Mouse (Mus musculus): Measurements from ENCODE around the gene Syt8. TPM values are rescaled to one million over a fixed set of nuclear protein-coding genes. Genes with fewer than 3 reads are reported as not detected.

Gene Syt8
- polyA plus RNA-seq (2014; fragmentation: Nextera tagmentation; extraction: Ambion mirVana) = not detected in 2 replicates

DNA sequence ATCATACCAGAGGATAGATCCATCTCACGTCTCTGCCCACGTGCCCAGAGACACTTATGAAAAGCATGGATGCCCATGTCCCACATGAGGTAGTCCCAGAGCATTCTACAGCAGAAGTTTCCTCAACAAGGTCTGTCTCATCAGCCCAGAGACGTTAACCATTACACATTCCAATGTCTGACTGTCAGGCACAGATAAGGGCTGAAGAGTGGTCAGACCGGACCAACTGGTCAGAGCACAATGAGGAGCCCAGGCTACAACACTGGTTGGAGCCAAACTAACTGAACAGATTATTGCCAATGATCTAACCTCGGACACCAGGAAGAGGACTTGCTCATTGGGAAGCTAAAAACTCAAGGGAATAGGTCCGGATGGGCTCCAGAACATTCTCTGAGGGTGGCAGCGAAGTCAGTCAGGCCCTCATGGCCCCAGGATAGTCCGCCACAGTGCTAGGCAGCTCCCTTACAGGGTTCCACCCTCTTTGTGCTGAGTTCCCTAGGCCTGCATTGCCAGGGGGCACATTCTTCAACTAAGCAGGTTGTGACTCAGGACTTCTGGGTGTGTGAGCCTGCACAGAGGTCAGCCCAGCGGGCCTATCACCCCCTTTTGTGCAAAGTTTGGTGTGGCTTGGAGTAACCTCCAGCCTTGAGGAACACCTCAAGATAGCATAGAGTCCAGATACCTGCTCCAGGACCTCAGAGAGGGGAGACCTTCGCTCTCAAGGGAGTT is at the start of gene Syt8:
Syt8 (plus strand) TSS at position 714 of the 729 bp plus-strand sequence.
- no peaks in the 10 kb centered on the region for H3K27me3 ChIP-seq (replicated peaks; ENCODE audit: control insufficient read depth, insufficient read depth, low read length)
- H3K36me3 ChIP-seq (ENCODE audit: control insufficient read depth, insufficient read depth, low read length) = no peaks in the 10 kb centered on the region
- no peaks in the 10 kb centered on the region for H3K9me3 ChIP-seq (replicated peaks; ENCODE audit: control insufficient read depth, low read length)
- 89% methylated on average over 10 of the region's 10 CpGs for WGBS
- no peak within 1 kb of the TSS for H3K27ac ChIP-seq (ENCODE audit: low read depth, low read length)
- ATAC-seq (no peak), DNase-seq (ENCODE audit: low spot score) (no peak)
- no peak within 1 kb of the TSS for H3K4me2 ChIP-seq (ENCODE audit: low read length)
- H3K9ac ChIP-seq (ENCODE audit: low read length) = no peak within 1 kb of the TSS
- no peak within 1 kb of the TSS for H3K4me3 ChIP-seq (ENCODE audit: low read depth, low read length)
- peaks cover 10% of the 10 kb centered on the region for H3K4me1 ChIP-seq (ENCODE audit: control insufficient read depth, insufficient read depth, low read length)

DNA sequence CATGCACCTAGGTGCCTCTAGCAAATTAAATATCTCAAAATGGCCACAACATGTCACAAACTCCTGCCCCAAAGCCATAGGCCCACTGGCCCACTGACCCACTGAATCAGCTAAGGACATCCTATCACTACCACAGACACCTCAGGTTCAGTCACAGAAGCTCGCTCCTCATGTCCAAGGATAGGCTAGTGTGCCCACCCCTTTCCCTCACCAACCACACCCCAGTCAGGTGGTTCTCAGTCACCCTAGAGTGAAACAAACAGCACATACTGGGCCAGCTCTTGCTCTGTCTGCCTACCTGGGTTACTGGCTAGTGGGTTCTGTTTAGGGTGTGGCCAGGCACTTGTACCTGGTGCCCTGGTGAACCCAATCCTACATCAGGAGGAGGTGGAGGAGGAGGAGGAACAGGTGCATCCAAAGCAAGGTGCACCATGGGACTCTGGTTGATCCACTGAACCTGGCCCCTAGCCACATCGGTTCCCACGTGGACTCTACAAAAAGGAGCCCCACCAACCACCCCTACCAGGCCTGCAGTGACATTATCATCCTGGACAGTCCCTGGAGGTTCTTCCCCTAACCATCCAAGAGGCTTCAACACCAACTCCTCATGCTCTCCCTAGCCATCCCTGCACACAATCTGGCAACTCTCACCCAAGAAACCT is 48.8 kb upstream of the Syt8 start:
- 92% methylated on average over 3 of the region's 3 CpGs for WGBS
- no peak for ATAC-seq
- DNase-seq (ENCODE audit: low spot score) = no peak
- Histone ChIP-seq H3K9me3 (replicated peaks; ENCODE audit: control insufficient read depth, low read length) (no peaks in the 10 kb centered on the region), H3K27me3 (replicated peaks; ENCODE audit: control insufficient read depth, insufficient read depth, low read length) (no peaks in the 10 kb centered on the region), H3K4me2 (ENCODE audit: low read length) (peak overlapping the region; percentile 83), H3K9ac (ENCODE audit: low read length) (peak overlapping the region; percentile 90; the same call in 1 of the 2 replicates), H3K4me1 (ENCODE audit: control insufficient read depth, insufficient read depth, low read length) (peaks cover 13% of the 10 kb centered on the region), H3K4me3 (ENCODE audit: low read depth, low read length) (no peak overlapping the region), H3K36me3 (ENCODE audit: control insufficient read depth, insufficient read depth, low read length) (peaks cover 45% of the 10 kb centered on the region), H3K27ac (ENCODE audit: low read depth, low read length) (no peak overlapping the region)

DNA sequence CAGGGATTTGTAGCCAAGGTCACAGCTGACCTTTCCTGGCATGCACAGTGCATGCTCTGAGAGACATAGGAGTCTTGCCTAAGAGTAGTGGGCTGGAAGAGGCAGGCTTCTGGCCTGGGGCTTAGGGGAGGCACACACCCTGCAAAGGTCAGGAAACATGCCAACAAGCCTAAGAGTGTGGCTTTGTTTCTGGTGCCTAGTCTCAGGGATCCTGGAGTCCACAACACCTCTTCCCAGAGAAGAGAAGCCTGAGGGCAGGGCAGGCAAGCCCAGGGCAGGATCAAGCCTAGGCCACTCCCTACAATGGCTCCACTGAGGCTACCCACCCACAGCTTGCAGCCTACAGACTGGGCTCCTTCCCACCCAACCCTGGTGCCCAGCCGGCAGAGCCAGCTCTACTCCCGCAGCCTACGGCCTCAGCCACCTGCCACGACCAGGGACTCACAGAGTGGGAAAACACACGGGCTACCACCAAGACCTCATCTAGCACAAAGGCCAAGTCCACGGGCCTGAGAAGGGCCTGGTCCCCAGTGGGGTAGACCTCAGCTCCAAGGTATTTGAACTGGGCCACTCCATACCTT is 47.9 kb upstream of the Syt8 start:
- DNase-seq (ENCODE audit: low spot score) (no peak), ATAC-seq (no peak)
- 0 out of 2 replicates have a peak overlapping the region, but pooled peaks have one; percentile 15 for H3K27ac ChIP-seq (ENCODE audit: low read depth, low read length)
- H3K4me1 ChIP-seq (ENCODE audit: control insufficient read depth, insufficient read depth, low read length) = peaks cover 13% of the 10 kb centered on the region
- H3K9me3 ChIP-seq (replicated peaks; ENCODE audit: control insufficient read depth, low read length) = no peaks in the 10 kb centered on the region
- peak overlapping the region; percentile 81 for H3K4me3 ChIP-seq (ENCODE audit: low read depth, low read length)
- peaks cover 37% of the 10 kb centered on the region for H3K36me3 ChIP-seq (ENCODE audit: control insufficient read depth, insufficient read depth, low read length)
- H3K27me3 ChIP-seq (replicated peaks; ENCODE audit: control insufficient read depth, insufficient read depth, low read length) = no peaks in the 10 kb centered on the region
- peak overlapping the region; percentile 90 for H3K9ac ChIP-seq (ENCODE audit: low read length)
- H3K4me2 ChIP-seq (ENCODE audit: low read length) = peak overlapping the region; percentile 83
- 63% methylated on average over 6 of the region's 6 CpGs for WGBS

DNA sequence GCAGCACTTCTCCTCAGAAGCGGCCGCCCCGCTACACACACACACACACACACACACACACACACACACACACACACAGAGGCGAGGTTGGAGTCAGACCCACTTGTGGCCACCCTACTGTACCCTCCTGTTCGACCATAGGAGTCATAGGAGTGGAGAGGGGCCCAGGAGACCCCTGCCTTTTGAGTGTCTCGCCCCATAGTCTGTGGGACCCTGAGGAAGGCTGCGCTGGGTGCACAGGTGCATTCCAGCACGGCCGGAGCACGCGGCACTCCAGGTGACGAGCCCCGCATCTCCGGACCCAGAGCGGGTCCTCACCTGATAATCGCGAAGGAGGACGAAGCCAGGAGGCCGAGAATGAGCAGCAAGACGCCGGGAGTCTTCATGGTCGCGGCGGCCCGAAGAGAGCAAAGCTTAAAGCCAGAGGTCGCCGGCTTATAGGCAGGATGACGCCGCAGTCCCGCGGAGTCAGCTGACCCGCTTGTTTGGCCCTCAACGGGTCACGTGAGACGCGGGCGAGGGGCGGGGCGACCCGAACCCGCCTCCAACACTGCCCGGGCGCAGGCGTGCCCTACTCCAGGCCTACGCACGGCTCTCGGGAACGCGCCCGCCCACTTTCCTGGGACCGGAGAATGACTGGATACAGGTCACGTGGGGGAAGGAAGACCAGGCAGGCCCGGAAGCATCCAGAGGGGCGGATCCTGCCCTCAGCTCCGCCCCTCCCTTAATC is 47.1 kb upstream of the Syt8 start, which contains the start of gene Ctsd:
Ctsd (minus strand) TSS at position 620 of the 730 bp plus-strand sequence.
- Histone ChIP-seq H3K27ac (ENCODE audit: low read depth, low read length) (peak within 1 kb of the TSS; percentile 58; the same call in 1 of the 2 replicates), H3K4me2 (ENCODE audit: low read length) (peak within 1 kb of the TSS; percentile 83), H3K9me3 (replicated peaks; ENCODE audit: control insufficient read depth, low read length) (no peaks in the 10 kb centered on the region), H3K36me3 (ENCODE audit: control insufficient read depth, insufficient read depth, low read length) (peaks cover 28% of the 10 kb centered on the region), H3K27me3 (replicated peaks; ENCODE audit: control insufficient read depth, insufficient read depth, low read length) (no peaks in the 10 kb centered on the region), H3K4me3 (ENCODE audit: low read depth, low read length) (peak within 1 kb of the TSS; percentile 81), H3K9ac (ENCODE audit: low read length) (peak within 1 kb of the TSS; percentile 90), H3K4me1 (ENCODE audit: control insufficient read depth, insufficient read depth, low read length) (peaks cover 13% of the 10 kb centered on the region)
- WGBS = under 1% methylated on average over 47 of the region's 55 CpGs
- DNase-seq (ENCODE audit: low spot score) (peak; percentile 98), ATAC-seq (peak; percentile 98)

DNA sequence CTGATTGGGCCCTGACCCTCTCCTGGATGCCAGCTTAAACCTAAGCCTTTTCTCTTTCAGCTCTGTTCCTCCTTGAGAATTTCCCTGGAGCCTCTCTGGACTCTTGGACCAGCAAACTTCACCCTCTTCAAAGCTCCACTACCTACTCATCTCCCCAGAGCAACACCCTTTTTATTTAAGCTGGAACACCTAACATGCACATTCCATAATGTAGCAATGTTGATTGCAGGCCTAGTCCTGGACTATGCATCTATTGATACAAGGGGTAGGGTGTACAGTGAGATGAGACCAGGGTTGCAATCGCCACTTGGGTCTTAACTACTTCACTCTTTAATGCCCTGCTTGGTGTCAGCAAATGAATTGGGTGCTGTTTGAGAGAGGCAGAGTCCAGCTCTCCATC is 46.5 kb upstream of the Syt8 start:
- Histone ChIP-seq H3K9me3 (replicated peaks; ENCODE audit: control insufficient read depth, low read length) (no peaks in the 10 kb centered on the region), H3K4me3 (ENCODE audit: low read depth, low read length) (peak overlapping the region; percentile 81), H3K27me3 (replicated peaks; ENCODE audit: control insufficient read depth, insufficient read depth, low read length) (no peaks in the 10 kb centered on the region), H3K4me1 (ENCODE audit: control insufficient read depth, insufficient read depth, low read length) (peaks cover 13% of the 10 kb centered on the region), H3K27ac (ENCODE audit: low read depth, low read length) (0 out of 2 replicates have a peak overlapping the region, but pooled peaks have one; percentile 6), H3K4me2 (ENCODE audit: low read length) (peak overlapping the region; percentile 83), H3K9ac (ENCODE audit: low read length) (peak overlapping the region; percentile 90; the same call in 1 of the 2 replicates), H3K36me3 (ENCODE audit: control insufficient read depth, insufficient read depth, low read length) (peaks cover 22% of the 10 kb centered on the region)
- DNase-seq (ENCODE audit: low spot score) (no peak), ATAC-seq (peak; percentile 38; the same call in 1 of the 2 replicates)
- WGBS = 100% methylated on average over 1 of the region's 1 CpGs

DNA sequence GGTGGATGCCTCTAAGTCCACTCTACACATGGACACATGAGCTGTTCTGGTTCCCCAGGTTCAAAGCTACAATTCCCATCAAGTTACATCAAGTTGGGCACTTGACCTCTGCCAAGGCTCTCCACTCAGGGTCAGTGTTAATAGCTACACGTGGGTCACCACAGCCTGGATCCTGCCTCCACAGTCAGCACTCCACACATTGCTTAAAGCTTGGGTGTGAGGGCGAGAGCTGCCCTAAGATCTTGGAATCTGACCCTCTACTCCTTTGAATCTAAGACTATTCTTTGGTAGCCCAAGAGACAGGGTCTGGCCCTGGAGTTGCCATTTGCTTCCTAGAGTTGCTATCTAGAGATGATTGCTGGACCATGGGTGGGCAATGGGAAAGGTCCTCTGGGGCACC is 45.9 kb upstream of the Syt8 start:
- ATAC-seq (no peak), DNase-seq (ENCODE audit: low spot score) (no peak)
- Histone ChIP-seq H3K4me1 (ENCODE audit: control insufficient read depth, insufficient read depth, low read length) (peaks cover 13% of the 10 kb centered on the region), H3K27ac (ENCODE audit: low read depth, low read length) (no peak overlapping the region), H3K27me3 (replicated peaks; ENCODE audit: control insufficient read depth, insufficient read depth, low read length) (no peaks in the 10 kb centered on the region), H3K36me3 (ENCODE audit: control insufficient read depth, insufficient read depth, low read length) (peaks cover 17% of the 10 kb centered on the region), H3K4me2 (ENCODE audit: low read length) (no peak overlapping the region), H3K9me3 (replicated peaks; ENCODE audit: control insufficient read depth, low read length) (no peaks in the 10 kb centered on the region), H3K9ac (ENCODE audit: low read length) (no peak overlapping the region), H3K4me3 (ENCODE audit: low read depth, low read length) (no peak overlapping the region)
- 96% methylated on average over 2 of the region's 2 CpGs for WGBS

DNA sequence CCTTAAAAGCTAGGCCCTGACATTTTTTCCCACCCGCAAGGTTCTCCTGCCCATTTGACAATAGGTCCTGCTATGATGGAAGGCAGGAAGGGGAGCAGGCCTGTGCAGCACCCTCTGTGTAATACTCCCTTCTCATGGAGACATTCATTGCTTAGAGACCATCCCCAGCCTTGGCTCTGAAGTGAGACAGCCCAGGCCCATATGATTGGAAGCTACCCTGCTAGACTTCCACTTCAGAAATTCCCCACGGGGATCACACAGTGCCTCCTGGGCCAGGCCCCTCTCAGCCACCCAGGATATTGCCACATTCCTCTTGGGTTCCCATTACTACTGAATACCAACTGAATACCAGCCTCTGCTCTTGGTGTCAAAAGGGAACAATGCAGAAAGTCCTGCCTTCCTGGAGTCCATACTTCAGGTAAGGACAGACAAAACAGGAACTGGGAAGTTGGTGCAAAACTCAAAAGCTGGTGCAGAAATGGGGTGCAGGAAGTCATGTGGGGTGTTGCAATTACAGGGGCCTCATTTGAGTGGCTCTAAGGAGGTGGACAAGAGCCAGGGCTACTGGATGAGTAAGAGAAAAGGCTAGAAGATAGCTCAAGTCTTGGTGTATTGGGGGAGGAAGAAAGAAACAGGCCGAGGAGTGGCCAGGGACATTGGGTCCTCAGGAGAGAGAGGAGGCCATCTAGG is 44.5 kb upstream of the Syt8 start:
- H3K27ac ChIP-seq (ENCODE audit: low read depth, low read length) = no peak overlapping the region
- peaks cover 13% of the 10 kb centered on the region for H3K4me1 ChIP-seq (ENCODE audit: control insufficient read depth, insufficient read depth, low read length)
- DNase-seq (ENCODE audit: low spot score) = no peak
- H3K4me2 ChIP-seq (ENCODE audit: low read length) = no peak overlapping the region
- no peak for ATAC-seq
- no peaks in the 10 kb centered on the region for H3K9me3 ChIP-seq (replicated peaks; ENCODE audit: control insufficient read depth, low read length)
- peaks cover 4% of the 10 kb centered on the region; the same call in 1 of the 2 replicates for H3K36me3 ChIP-seq (ENCODE audit: control insufficient read depth, insufficient read depth, low read length)
- no peaks in the 10 kb centered on the region for H3K27me3 ChIP-seq (replicated peaks; ENCODE audit: control insufficient read depth, insufficient read depth, low read length)
- no peak overlapping the region for H3K9ac ChIP-seq (ENCODE audit: low read length)
- no peak overlapping the region for H3K4me3 ChIP-seq (ENCODE audit: low read depth, low read length)
- 87% methylated on average over 3 of the region's 3 CpGs for WGBS

DNA sequence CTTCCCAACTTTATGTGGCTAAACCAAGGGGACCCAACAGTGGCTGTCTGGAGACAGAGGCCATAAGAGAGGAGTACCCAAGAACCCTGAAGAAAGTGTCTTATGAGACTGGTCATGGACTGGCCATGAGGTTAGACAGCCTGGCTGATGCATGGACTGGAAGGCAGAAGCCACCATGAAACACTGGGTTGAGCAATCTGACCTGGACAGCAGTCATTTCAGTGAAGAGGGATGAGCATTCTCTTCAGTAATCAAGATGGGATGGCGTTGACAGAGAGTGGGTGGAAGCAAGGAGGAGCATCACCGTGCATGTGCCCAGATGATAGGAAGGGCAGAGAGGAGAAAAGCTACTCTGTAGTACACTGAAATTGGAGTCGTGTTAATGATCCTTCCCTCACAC is 43.5 kb upstream of the Syt8 start:
- H3K4me2 ChIP-seq (ENCODE audit: low read length) = no peak overlapping the region
- DNase-seq (ENCODE audit: low spot score) (no peak), ATAC-seq (no peak)
- no peaks in the 10 kb centered on the region for H3K27me3 ChIP-seq (replicated peaks; ENCODE audit: control insufficient read depth, insufficient read depth, low read length)
- WGBS = 90% methylated on average over 3 of the region's 3 CpGs
- no peaks in the 10 kb centered on the region for H3K36me3 ChIP-seq (ENCODE audit: control insufficient read depth, insufficient read depth, low read length)
- no peak overlapping the region for H3K4me3 ChIP-seq (ENCODE audit: low read depth, low read length)
- no peaks in the 10 kb centered on the region for H3K9me3 ChIP-seq (replicated peaks; ENCODE audit: control insufficient read depth, low read length)
- H3K4me1 ChIP-seq (ENCODE audit: control insufficient read depth, insufficient read depth, low read length) = peaks cover 13% of the 10 kb centered on the region
- H3K9ac ChIP-seq (ENCODE audit: low read length) = no peak overlapping the region
- no peak overlapping the region for H3K27ac ChIP-seq (ENCODE audit: low read depth, low read length)
